Mouse (Mus musculus) embryo, embryonic 10 days (tissue): ENCODE results near the gene Ddx24.
"Not testable (repeated sequence)": the region's sequence is repeated elsewhere in the genome, so short reads cannot be mapped to it uniquely, and the experiment has no call there.

Experiments used
- DNase-seq: peaks from one replicate; pipeline ENCODE4 v3.0.0-alpha.2; 2015; ENCODE audit warnings: low spot score

Ddx24 gene

GRCm38 (mm10) chr12:103425729-103426470, at the start of gene Ddx24:
Gene Ddx24, minus strand, starts transcription at chr12:103425830.
- DNase-seq, result peak; percentile 97

DNA sequence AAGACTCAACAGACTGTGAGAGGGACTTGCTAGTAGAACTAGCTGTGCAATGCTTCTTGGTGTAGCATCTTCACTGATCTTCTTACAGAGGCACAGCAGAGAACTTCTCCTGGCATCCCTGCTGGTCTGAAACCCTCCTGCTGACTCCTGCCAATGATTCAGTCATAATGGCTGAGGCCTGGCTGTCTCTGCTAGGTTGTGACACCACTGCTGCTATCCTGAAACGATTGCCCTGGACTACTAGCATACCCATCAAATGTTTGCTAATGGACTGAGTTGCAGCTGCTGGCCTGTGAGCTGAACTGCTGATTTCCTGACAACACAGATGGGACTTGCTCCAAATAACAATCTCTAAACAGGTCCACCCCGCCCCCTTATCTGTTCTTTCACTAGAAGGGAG, 48.9 kb upstream of the Ddx24 start:
- DNase-seq, result no peak

DNA sequence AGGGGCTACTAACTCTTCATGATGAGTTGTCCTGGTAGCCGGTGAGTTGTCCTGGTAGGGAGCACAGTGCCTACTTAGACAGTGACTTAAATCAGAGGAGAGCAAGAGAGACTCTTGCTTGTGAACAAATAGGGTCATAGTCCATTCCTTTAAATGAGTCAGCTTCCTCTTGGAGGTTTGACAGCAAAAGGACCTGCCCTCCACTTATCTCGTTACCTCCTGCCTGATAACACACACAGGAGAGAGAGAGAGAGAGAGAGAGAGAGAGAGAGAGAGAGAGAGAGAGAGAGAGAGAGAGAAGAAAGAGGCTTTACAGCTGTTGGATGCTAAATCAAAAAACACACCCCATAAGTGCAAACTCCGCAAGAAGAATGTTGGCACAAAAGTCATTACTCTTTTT, 31.5 kb upstream of the Ddx24 start, which contains the start of gene Ifi27l2b:
Gene Ifi27l2b (minus strand): TSS at position 84 of the 400 bp plus-strand sequence.
- no peak for DNase-seq

- not testable (repeated sequence) for DNase-seq
Measured at GRCm38 (mm10) chr12:103456727-103457126, 31.1 kb upstream of the Ddx24 start.

DNA sequence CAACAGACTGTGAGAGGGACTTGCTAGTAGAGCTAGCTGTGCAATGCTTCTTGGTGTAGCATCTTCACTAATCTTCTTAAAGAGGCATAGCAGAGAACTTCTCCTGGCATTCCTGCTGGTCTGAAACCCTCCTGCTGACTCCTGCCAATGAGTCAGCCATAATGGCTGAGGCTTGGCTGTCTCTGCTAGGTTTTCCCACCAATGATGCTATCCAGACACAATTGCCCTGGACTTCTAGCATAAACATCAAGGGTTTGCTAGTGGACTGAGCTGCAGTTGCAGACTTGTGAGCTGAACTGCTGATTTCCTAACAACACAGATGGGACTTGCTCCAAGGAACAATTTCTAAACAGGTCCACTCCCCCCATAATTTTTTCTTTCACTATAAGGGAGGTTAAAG, 27.7 kb upstream of the Ddx24 start:
- no peak for DNase-seq

GRCm38 (mm10) chr12:103445060-103445459, 19.4 kb upstream of the Ddx24 start:
- no peak for DNase-seq

- not testable (repeated sequence) for DNase-seq
Measured at GRCm38 (mm10) chr12:103444261-103444660, 18.6 kb upstream of the Ddx24 start.

- no peak for DNase-seq
Measured at GRCm38 (mm10) chr12:103443524-103443923, 17.9 kb upstream of the Ddx24 start, which contains the start of gene Ifi27l2a. Gene Ifi27l2a, minus strand, starts transcription at chr12:103443680.

- DNase-seq, result no peak
Measured at GRCm38 (mm10) chr12:103437601-103438000, 12.0 kb upstream of the Ddx24 start.

DNA sequence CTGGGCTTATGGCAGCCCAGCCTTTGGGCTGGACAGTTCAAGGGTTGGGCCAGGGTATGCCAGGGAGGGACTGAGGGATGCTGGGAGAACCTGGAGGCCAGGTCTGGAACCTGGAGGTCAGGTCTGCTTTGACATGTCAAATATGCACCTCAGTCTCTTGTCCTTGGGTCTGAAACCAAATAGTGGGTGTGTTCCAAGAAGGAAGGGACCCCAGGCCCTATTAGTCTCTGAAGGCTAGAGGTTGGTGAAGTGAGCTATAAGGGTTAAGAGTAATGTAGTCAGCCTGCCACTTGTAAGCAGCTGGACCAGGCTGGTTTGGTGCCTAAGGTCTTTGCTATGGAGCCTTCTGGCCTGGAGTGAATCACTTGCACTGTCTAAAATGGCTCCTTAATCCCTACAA, 9.2 kb upstream of the Ddx24 start:
- no peak for DNase-seq

DNA sequence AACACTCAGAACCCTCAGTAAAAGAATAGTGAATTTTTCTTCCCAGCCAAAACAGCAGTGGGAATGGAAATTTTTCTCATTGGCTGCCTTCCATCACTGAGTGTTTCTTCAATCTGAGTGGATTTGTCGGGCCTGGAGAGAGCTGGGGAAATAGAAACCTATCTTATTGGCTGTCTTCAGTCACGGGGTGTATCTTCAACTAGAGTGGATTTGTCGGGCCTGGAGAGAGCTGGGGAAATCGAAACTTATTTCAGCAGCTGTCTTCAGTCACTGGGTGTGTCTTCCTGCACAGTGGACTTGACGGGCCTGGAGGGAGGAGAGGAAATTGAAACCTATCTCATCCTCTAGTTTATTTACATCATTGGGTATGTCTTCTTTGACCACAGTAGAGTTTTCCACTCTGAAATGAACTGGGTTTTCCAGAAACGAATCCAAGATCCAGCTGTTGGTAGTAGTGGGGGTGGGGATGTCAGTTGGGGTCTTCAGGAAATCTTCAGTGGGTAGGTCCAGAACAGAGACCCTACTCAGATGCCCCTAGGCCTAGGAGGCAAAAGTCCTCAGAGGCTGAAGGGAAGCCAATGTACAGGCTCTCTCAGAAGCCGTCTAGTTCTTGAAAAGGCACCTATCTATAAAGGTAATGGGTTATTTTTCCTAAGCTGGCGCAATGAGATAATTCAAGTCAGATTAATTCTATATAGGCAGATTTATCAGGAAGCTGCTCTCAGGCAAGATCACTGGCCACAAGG, 8.5 kb upstream of the Ddx24 start, which contains the start of gene Ifi27:
Gene Ifi27 (plus strand): TSS at position 226 of the 746 bp plus-strand sequence.
- no peak for DNase-seq

DNA sequence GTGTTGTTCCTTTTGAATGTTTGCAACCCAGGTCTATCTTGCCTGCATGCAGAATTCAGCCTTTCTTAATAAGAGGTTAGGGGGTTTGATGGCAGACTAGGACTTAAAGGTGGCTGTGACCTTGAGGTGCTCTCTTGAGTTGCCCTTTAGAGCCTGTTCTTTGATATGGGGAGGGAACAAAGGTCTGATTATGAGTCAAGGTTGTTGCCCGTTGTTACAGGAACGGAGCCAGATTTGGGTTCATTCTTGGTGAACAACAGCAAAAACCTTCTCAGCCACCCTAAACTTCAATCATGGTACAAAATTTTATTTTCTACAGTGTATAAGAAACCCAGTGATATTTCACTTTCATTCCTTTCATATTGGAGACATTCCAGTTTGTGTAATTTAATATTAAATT, 7.8 kb upstream of the Ddx24 start:
- DNase-seq, result no peak

DNA sequence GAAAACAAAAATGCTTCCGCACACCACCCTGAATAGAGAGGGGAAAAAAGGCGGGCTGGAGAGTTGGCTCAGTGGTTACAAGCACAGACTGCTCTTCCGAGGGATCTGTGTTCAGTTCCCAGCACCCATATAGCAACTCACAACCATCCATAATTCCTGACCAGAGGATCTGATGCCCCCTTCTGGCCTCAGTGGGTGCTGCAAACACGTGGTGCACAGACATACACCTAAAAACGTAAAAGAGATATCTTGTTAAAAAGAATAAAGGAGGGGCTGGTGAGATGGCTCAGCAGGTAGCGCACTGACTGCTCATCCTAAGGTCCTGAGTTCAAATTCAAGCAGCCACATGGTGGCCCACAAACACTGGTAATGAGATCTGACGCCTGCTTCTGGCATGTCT, 1.1 kb upstream of the Ddx24 start:
- DNase-seq, result no peak

DNA sequence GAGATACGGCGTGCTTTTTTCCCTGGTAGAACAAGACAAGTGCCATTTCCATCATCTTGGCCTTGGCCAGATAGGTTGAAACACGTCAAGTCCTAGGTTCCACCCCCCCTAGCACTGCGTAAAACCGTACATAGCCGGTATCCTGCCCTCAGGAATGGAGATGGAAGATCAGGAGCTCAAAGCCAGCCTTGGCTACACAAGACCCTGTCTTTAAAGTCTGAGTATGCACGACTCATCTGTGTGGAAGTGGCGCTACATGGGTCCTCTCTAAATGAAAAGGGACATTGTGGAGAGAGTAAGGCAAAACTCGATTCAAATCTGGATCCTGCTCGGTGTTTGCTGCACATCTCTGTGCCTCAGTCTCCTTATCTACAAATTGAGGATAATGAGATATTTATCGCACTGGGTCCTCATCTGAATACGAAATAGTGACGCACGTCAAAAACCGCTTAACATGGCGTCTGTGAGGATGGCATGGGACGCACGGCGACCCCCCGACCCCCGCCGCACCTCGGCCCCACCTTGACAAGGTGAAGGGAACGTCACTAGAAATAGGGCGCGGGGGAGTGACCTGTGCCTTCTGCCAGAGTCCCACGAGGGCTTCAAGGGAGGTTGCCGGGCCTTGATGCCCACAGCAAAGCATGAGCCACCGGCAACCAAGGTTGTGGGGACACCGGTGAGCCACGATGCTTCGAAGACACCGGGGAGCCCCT, 458 bp downstream of the Ddx24 start:
- DNase-seq, result peak; percentile 9

- no peak for DNase-seq
Measured at GRCm38 (mm10) chr12:103408144-103408543, 17.5 kb downstream of the Ddx24 start.

GRCm38 (mm10) chr12:103407720-103408119, 17.9 kb downstream of the Ddx24 start, which contains the start of gene 9330161L09Rik:
Gene 9330161L09Rik, minus strand, starts transcription at chr12:103407820.
- DNase-seq, result no peak

DNA sequence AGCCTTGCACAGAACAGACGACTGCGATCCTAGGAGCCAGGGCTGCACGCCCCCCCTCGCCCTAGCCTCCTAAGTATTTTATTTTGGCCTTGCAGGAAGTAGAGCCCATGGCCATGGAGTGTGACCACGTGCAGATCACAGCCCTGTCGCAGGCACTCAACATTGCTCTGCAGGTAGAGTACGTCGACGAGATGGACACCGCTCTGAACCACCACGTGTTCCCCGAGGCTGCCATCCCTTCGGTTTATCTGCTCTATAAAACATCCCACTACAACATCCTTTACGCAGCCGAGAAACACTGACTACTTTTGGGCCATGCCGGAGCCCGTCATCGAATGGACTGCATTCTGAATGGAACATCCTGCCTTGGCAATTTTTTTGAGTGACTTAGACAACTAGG, 21.5 kb downstream of the Ddx24 start:
- DNase-seq, result no peak

- DNase-seq, result no peak
Measured at GRCm38 (mm10) chr12:103396751-103397150, 28.9 kb downstream of the Ddx24 start.

DNA sequence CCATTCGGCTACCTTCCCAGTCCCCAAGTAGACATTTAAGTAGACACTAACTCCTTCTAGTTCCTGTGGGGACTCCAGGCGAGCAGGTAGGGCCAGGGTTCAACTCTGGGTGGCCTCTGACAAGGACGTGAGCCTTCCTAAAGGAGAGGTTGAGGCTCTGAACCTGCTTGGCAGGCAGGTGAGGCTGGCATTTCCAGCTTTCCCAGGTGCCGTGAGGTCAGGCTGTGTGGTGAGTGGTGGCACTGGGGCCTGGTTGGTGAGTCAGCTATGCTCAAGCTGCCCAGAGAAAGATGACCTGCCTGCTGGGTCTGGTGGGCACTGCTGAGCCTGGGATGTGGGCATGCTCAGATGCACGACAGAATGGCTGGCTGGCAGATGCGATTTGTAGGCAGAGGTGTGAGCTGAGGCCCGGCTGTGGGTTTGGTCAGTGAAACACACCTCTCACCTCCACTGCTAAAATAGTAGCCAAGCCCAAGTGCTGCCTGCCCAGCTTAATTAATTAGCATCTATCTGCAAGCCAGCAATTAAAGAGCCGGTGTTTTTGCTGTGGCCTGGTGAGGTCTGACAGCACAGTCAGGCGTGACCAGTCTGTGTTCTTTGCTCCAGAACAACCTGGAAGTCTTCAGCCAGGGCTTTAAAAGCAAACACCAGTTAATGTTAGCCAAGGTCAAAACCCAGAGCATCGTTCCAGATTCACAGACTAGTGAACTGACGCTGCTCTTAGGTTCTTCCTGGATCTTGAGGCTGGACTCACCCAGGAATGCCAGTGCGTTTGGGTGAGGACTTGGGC, 29.9 kb downstream of the Ddx24 start:
- no peak for DNase-seq

- peak; percentile 23 for DNase-seq
Measured at GRCm38 (mm10) chr12:103393528-103393927, 32.1 kb downstream of the Ddx24 start.

- no peak for DNase-seq
Measured at GRCm38 (mm10) chr12:103391098-103391497, 34.5 kb downstream of the Ddx24 start.

GRCm38 (mm10) chr12:103389982-103390381, 35.6 kb downstream of the Ddx24 start:
- no peak for DNase-seq
